Mouse (Mus musculus): ENCODE data around the gene Ammecr1. TPM values are rescaled to one million over a fixed set of nuclear protein-coding genes. Genes with fewer than 3 reads are reported as not detected.

The Ammecr1 gene
- polyA plus RNA-seq, 1 experiment from 2014 or later = 4.6 TPM

DNA sequence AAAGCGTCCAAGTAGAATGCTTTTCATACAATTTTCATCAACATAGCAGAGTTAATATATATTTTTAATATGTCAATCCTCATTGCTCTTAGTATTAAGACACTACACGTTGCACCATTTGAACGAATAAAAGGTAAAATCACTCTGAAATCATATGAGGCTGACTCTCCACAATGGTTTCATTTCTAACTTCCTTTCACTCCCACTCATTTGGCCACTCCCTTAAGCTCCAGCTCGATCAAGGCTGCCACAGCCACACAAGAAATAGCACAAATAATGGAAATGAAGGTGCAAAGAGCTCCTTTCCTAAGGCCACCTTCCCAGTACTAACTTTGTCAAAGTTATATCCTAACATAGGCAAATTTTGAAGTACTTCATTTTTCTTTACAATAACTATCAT is 38.1 kb downstream of the Ammecr1 start:
- ATAC-seq = no peak
- 79% methylated on average over 4 of the region's 4 CpGs for WGBS
- H3K9ac ChIP-seq (replicated peaks; ENCODE audit: low read depth, low read length) = no peak overlapping the region
- no peaks in the 10 kb centered on the region for H3K27me3 ChIP-seq (replicated peaks; ENCODE audit: control insufficient read depth, insufficient read depth, low read length)
- no peak overlapping the region for H3K4me3 ChIP-seq (replicated peaks; ENCODE audit: low read length)
- no peak overlapping the region for H3K4me2 ChIP-seq (ENCODE audit: low read length)
- no peak overlapping the region for H3K27ac ChIP-seq (ENCODE audit: low read length)
- no peaks in the 10 kb centered on the region for H3K9me3 ChIP-seq (ENCODE audit: control insufficient read depth, low read length)
- H3K36me3 ChIP-seq (ENCODE audit: control insufficient read depth, insufficient read depth) = no peaks in the 10 kb centered on the region
- H3K4me1 ChIP-seq (replicated peaks; ENCODE audit: control insufficient read depth, insufficient read depth, low read length) = no peaks in the 10 kb centered on the region

DNA sequence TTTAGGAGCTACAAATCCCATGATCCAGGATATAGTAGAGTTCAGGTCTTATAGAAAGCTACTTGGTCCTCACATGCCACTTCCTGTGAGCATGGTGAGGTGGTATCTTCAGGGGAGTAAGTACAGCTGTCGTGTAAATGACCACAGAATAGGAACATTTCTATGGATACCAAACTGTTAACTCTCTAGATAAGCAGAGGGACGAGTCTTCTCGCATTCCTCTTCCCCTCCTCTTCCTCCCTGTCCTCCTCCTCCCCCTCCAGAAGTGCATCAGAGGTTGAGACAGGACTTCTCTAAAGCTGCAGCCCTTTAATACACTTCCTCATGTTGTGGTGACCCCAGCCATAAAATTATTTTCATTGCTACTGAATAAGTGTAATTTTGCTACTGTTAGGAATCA is 49.1 kb downstream of the Ammecr1 start:
- Histone ChIP-seq H3K4me2 (ENCODE audit: low read length) (no peak overlapping the region), H3K9ac (replicated peaks; ENCODE audit: low read depth, low read length) (no peak overlapping the region), H3K27me3 (replicated peaks; ENCODE audit: control insufficient read depth, insufficient read depth, low read length) (no peaks in the 10 kb centered on the region), H3K27ac (ENCODE audit: low read length) (no peak overlapping the region), H3K4me1 (replicated peaks; ENCODE audit: control insufficient read depth, insufficient read depth, low read length) (no peaks in the 10 kb centered on the region), H3K36me3 (ENCODE audit: control insufficient read depth, insufficient read depth) (no peaks in the 10 kb centered on the region), H3K4me3 (replicated peaks; ENCODE audit: low read length) (no peak overlapping the region), H3K9me3 (ENCODE audit: control insufficient read depth, low read length) (peaks cover 3% of the 10 kb centered on the region; the same call in 1 of the 2 replicates)
- 77% methylated on average over 3 of the region's 3 CpGs for WGBS
- no peak for ATAC-seq

- no peak for ATAC-seq
- no peaks in the 10 kb centered on the region for H3K36me3 ChIP-seq (ENCODE audit: control insufficient read depth, insufficient read depth)
- H3K4me3 ChIP-seq (replicated peaks; ENCODE audit: low read length) = no peak overlapping the region
- no peak overlapping the region for H3K27ac ChIP-seq (ENCODE audit: low read length)
- H3K4me2 ChIP-seq (ENCODE audit: low read length) = no peak overlapping the region
- H3K4me1 ChIP-seq (replicated peaks; ENCODE audit: control insufficient read depth, insufficient read depth, low read length) = no peaks in the 10 kb centered on the region
- no peak overlapping the region for H3K9ac ChIP-seq (replicated peaks; ENCODE audit: low read depth, low read length)
- H3K9me3 ChIP-seq (ENCODE audit: control insufficient read depth, low read length) = peaks cover 3% of the 10 kb centered on the region; the same call in 1 of the 2 replicates
- H3K27me3 ChIP-seq (replicated peaks; ENCODE audit: control insufficient read depth, insufficient read depth, low read length) = no peaks in the 10 kb centered on the region
- WGBS = 69% methylated on average over 4 of the region's 4 CpGs
Measured at GRCm38 (mm10) chrX:142916719-142917118, 49.8 kb downstream of the Ammecr1 start.

DNA sequence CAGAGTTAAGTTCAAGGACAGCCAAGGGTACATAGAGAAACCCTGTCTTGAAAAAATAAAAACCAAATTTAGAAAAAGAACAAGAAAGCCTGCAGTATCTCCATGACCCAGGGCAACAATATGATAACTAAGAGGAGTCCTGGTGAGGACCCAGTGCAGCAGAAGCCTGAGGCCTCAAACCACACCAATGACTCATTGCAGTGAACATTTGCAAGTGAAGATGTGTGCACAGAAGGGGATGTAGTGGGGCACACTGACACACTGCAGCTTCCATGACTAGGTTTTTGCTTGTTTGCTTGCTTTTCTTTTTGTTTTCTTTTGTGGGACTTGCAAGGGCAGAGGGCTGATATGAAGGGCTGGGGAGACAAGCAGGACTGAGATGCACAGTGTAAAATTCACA is 52.3 kb downstream of the Ammecr1 start:
- no peaks in the 10 kb centered on the region for H3K36me3 ChIP-seq (ENCODE audit: control insufficient read depth, insufficient read depth)
- no peak for ATAC-seq

DNA sequence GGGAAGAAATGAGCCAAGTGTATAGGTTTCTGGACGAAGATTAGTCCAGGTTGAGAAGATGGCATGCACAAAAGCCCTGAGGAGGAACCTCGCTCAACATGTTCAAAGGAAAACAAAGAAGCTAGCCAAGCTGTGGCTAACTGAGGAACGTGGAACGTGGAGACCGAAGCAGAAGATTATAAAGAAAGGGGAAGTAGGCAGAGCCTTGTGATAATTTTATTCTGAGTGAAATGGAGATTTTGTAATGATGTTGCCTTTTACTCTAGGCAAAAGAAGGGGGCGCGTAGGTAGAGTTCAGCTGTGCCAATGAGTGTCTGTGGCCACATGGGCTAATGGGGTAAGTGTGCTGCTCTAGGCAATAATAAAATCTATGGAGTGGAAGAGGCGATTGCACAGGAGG is 62.7 kb downstream of the Ammecr1 start:
- Histone ChIP-seq H3K4me3 (replicated peaks; ENCODE audit: low read length) (no peak overlapping the region), H3K36me3 (ENCODE audit: control insufficient read depth, insufficient read depth) (no peaks in the 10 kb centered on the region), H3K9me3 (ENCODE audit: control insufficient read depth, low read length) (no peaks in the 10 kb centered on the region), H3K9ac (replicated peaks; ENCODE audit: low read depth, low read length) (no peak overlapping the region), H3K4me1 (replicated peaks; ENCODE audit: control insufficient read depth, insufficient read depth, low read length) (no peaks in the 10 kb centered on the region), H3K27ac (ENCODE audit: low read length) (no peak overlapping the region), H3K4me2 (ENCODE audit: low read length) (no peak overlapping the region), H3K27me3 (replicated peaks; ENCODE audit: control insufficient read depth, insufficient read depth, low read length) (no peaks in the 10 kb centered on the region)
- WGBS = 76% methylated on average over 8 of the region's 8 CpGs
- no peak for ATAC-seq

More for the DNA sequence above, 52.3 kb downstream of the Ammecr1 start:
- Histone ChIP-seq H3K9me3 (ENCODE audit: control insufficient read depth, low read length) (peaks cover 3% of the 10 kb centered on the region; the same call in 1 of the 2 replicates), H3K4me1 (replicated peaks; ENCODE audit: control insufficient read depth, insufficient read depth, low read length) (no peaks in the 10 kb centered on the region), H3K4me2 (ENCODE audit: low read length) (no peak overlapping the region), H3K27me3 (replicated peaks; ENCODE audit: control insufficient read depth, insufficient read depth, low read length) (no peaks in the 10 kb centered on the region), H3K9ac (replicated peaks; ENCODE audit: low read depth, low read length) (no peak overlapping the region), H3K27ac (ENCODE audit: low read length) (no peak overlapping the region), H3K4me3 (replicated peaks; ENCODE audit: low read length) (no peak overlapping the region)

DNA sequence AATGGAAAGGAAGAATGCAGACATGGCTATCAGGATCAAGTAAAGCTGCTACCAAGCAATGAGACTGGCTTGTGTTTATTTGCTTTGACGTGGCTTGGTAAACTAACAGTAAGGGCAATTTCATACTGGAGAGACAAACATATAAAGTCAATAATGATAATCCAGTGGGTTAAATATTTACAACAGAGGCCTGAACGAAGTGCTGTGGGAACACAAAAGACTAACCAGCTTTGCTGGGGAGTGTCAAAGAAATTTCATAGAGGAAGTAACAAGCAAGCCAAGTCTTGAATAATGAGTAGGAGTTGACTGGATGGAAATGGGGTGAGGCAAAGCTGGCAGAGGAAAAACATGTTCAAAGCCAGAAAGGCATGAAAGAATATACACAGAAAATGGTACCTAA is 63.9 kb downstream of the Ammecr1 start:
- Histone ChIP-seq H3K9ac (replicated peaks; ENCODE audit: low read depth, low read length) (no peak overlapping the region), H3K27me3 (replicated peaks; ENCODE audit: control insufficient read depth, insufficient read depth, low read length) (no peaks in the 10 kb centered on the region; the same call in 1 of the 2 replicates), H3K4me2 (ENCODE audit: low read length) (no peak overlapping the region), H3K27ac (ENCODE audit: low read length) (no peak overlapping the region), H3K9me3 (ENCODE audit: control insufficient read depth, low read length) (no peaks in the 10 kb centered on the region), H3K4me3 (replicated peaks; ENCODE audit: low read length) (no peak overlapping the region), H3K36me3 (ENCODE audit: control insufficient read depth, insufficient read depth) (no peaks in the 10 kb centered on the region), H3K4me1 (replicated peaks; ENCODE audit: control insufficient read depth, insufficient read depth, low read length) (no peaks in the 10 kb centered on the region)
- 72% methylated on average over 2 of the region's 2 CpGs for WGBS
- ATAC-seq = no peak

DNA sequence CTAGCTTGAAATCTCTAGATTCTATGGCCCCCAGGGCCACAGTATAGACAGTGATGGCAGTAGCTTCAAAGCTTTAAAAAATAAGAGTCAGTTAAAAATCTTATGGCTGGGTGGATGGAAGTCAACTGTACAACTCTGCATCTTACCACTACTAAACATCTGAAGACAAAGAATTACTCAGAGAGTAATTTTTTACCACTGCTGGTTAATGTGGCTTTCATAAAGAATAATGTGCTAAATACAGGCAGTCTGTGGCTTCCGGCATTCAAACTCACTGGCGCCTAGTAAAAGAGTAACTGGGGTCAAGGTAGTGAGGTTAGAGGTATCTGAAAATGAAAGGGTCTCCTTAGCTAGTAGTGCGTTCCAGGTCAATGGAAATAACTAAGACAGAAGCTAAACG is 64.6 kb downstream of the Ammecr1 start:
- ATAC-seq = no peak
- no peak overlapping the region for H3K4me2 ChIP-seq (ENCODE audit: low read length)
- WGBS = 93% methylated on average over 4 of the region's 4 CpGs
- H3K9ac ChIP-seq (replicated peaks; ENCODE audit: low read depth, low read length) = no peak overlapping the region
- no peak overlapping the region for H3K4me3 ChIP-seq (replicated peaks; ENCODE audit: low read length)
- no peaks in the 10 kb centered on the region; the same call in 1 of the 2 replicates for H3K27me3 ChIP-seq (replicated peaks; ENCODE audit: control insufficient read depth, insufficient read depth, low read length)
- no peak overlapping the region for H3K27ac ChIP-seq (ENCODE audit: low read length)
- no peaks in the 10 kb centered on the region for H3K4me1 ChIP-seq (replicated peaks; ENCODE audit: control insufficient read depth, insufficient read depth, low read length)
- H3K36me3 ChIP-seq (ENCODE audit: control insufficient read depth, insufficient read depth) = no peaks in the 10 kb centered on the region
- H3K9me3 ChIP-seq (ENCODE audit: control insufficient read depth, low read length) = no peaks in the 10 kb centered on the region

GRCm38 (mm10) chrX:142898295-142898887 is 68.1 kb downstream of the Ammecr1 start:
- Histone ChIP-seq H3K4me1 (replicated peaks; ENCODE audit: control insufficient read depth, insufficient read depth, low read length) (no peaks in the 10 kb centered on the region), H3K9me3 (ENCODE audit: control insufficient read depth, low read length) (no peaks in the 10 kb centered on the region), H3K9ac (replicated peaks; ENCODE audit: low read depth, low read length) (no peak overlapping the region), H3K4me2 (ENCODE audit: low read length) (no peak overlapping the region), H3K27me3 (replicated peaks; ENCODE audit: control insufficient read depth, insufficient read depth, low read length) (no peaks in the 10 kb centered on the region; the same call in 1 of the 2 replicates), H3K36me3 (ENCODE audit: control insufficient read depth, insufficient read depth) (no peaks in the 10 kb centered on the region), H3K27ac (ENCODE audit: low read length) (no peak overlapping the region), H3K4me3 (replicated peaks; ENCODE audit: low read length) (no peak overlapping the region)
- WGBS = 80% methylated on average over 9 of the region's 9 CpGs
- ATAC-seq = no peak

- Histone ChIP-seq H3K4me2 (ENCODE audit: low read length) (no peak overlapping the region), H3K9ac (replicated peaks; ENCODE audit: low read depth, low read length) (no peak overlapping the region), H3K27me3 (replicated peaks; ENCODE audit: control insufficient read depth, insufficient read depth, low read length) (no peaks in the 10 kb centered on the region; the same call in 1 of the 2 replicates), H3K4me3 (replicated peaks; ENCODE audit: low read length) (no peak overlapping the region), H3K36me3 (ENCODE audit: control insufficient read depth, insufficient read depth) (no peaks in the 10 kb centered on the region), H3K27ac (ENCODE audit: low read length) (no peak overlapping the region), H3K4me1 (replicated peaks; ENCODE audit: control insufficient read depth, insufficient read depth, low read length) (no peaks in the 10 kb centered on the region), H3K9me3 (ENCODE audit: control insufficient read depth, low read length) (no peaks in the 10 kb centered on the region)
- no peak for ATAC-seq
- 93% methylated on average over 6 of the region's 6 CpGs for WGBS
Measured at GRCm38 (mm10) chrX:142897477-142898000, 69.0 kb downstream of the Ammecr1 start.

DNA sequence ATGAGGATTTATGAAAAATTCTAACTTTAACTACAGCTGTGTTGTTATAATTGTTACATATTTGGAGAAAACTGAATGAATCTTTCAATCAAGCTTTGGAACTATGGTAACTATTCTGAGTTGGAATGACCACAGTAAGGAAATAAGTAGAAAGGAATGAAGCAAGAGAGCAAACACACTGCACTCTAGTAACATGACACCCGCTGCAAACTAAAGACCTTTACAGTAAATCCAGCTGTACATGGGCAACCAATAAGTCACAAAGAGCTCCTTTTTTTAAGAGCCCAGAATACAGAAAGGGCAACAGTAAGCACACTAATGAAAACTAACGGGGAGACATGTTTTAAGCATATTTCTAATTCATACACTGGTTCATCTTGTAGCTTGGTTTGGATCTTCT is 71.2 kb downstream of the Ammecr1 start:
- Histone ChIP-seq H3K36me3 (ENCODE audit: control insufficient read depth, insufficient read depth) (no peaks in the 10 kb centered on the region), H3K4me1 (replicated peaks; ENCODE audit: control insufficient read depth, insufficient read depth, low read length) (no peaks in the 10 kb centered on the region), H3K27ac (ENCODE audit: low read length) (no peak overlapping the region), H3K27me3 (replicated peaks; ENCODE audit: control insufficient read depth, insufficient read depth, low read length) (no peaks in the 10 kb centered on the region; the same call in 1 of the 2 replicates), H3K9ac (replicated peaks; ENCODE audit: low read depth, low read length) (no peak overlapping the region), H3K9me3 (ENCODE audit: control insufficient read depth, low read length) (no peaks in the 10 kb centered on the region), H3K4me3 (replicated peaks; ENCODE audit: low read length) (no peak overlapping the region), H3K4me2 (ENCODE audit: low read length) (no peak overlapping the region)
- 88% methylated on average over 2 of the region's 2 CpGs for WGBS
- no peak for ATAC-seq

Data from forebrain, embryonic 16.5 days (tissue).